ENCODE assay signal across 12 mouse cellular contexts in genomic region chr16:23272521-23273230, GRCm38 (mm10). TPM values are rescaled to one million over a fixed set of nuclear protein-coding genes. Genes with fewer than 3 reads are reported as not detected.
DNase-seq lines count a peak whose midpoint lies in the region; ATAC-seq and TF ChIP-seq lines count a peak whose summit lies in the region.
"Had no signal": no experiment of that assay in that cellular context is flagged by ENCODE, and none has a peak within 500 bp of the region (broad histone marks: within the 10 kb centered on the region; RNA-seq: fewer than 3 reads in every experiment).

No protein-coding gene starts in this region.

- H3K4me1 ChIP-seq in forebrain, embryonic 12.5 days = peaks cover 44% of the 10 kb centered on the region
- H3K4me1 ChIP-seq in forebrain, embryonic 16.5 days (replicated peaks; ENCODE audit: control insufficient read depth, insufficient read depth, low read length) = peaks cover 13% of the 10 kb centered on the region
- H3K4me1 ChIP-seq in liver, adult 2 months (ENCODE audit: control insufficient read depth, insufficient read depth, low read length) = 0 out of 2 replicates have a peak, but pooled peaks cover 2% of the 10 kb centered on the region
- peaks cover 26% of the 10 kb centered on the region for H3K4me1 ChIP-seq in liver, embryonic 11.5 days (replicated peaks; ENCODE audit: control insufficient read depth, insufficient read depth, low read length)

- H3K9me3 ChIP-seq in forebrain, embryonic 12.5 days = no peaks in the 10 kb centered on the region
- H3K9me3 ChIP-seq in forebrain, embryonic 16.5 days (ENCODE audit: control insufficient read depth, low read length) = no peaks in the 10 kb centered on the region
- no peaks in the 10 kb centered on the region for H3K9me3 ChIP-seq in liver, embryonic 11.5 days (ENCODE audit: control insufficient read depth, low read length)
- H3K9me3 ChIP-seq: forebrain, embryonic 13.5 days had no signal

- no peak overlapping the region for H3K9ac ChIP-seq in forebrain, embryonic 12.5 days
- no peak overlapping the region for H3K9ac ChIP-seq in forebrain, embryonic 16.5 days (replicated peaks; ENCODE audit: low read depth, low read length)
- no peak overlapping the region for H3K9ac ChIP-seq in liver, adult 2 months (ENCODE audit: low read depth, low read length)
- no peak overlapping the region for H3K9ac ChIP-seq in liver, embryonic 11.5 days (ENCODE audit: low read depth, low read length)
- H3K9ac ChIP-seq: forebrain, embryonic 13.5 days; liver, embryonic 14.5 days had no signal

- TF ChIP-seq POLR2A in liver, adult 2 months (IDR thresholded peaks at IDR 0.05; ENCODE audit: extremely low read depth, insufficient read depth, low read length) = no peak

- ATAC-seq in forebrain, embryonic 12.5 days (ENCODE audit: low FRiP score) = no peak
- no peak for ATAC-seq in forebrain, embryonic 16.5 days
- no peak for ATAC-seq in liver, embryonic 11.5 days (replicated peaks; ENCODE audit: low FRiP score)
- ATAC-seq in Patski = peak; percentile 45
- peak; percentile 21 for ATAC-seq in megakaryocyte progenitor cell, adult 5-6 weeks (replicated peaks; ENCODE audit: poor library complexity)
- ATAC-seq: forebrain, embryonic 13.5 days had no signal

- H3K4me3 ChIP-seq in forebrain, embryonic 12.5 days (replicated peaks) = no peak overlapping the region
- no peak overlapping the region for H3K4me3 ChIP-seq in forebrain, embryonic 16.5 days (replicated peaks; ENCODE audit: low read length)
- no peak overlapping the region for H3K4me3 ChIP-seq in liver, adult 2 months (ENCODE audit: insufficient read depth, low read depth, low read length)
- no peak overlapping the region for H3K4me3 ChIP-seq in liver, embryonic 11.5 days (ENCODE audit: low read depth, low read length)
- H3K4me3 ChIP-seq: forebrain, embryonic 13.5 days had no signal

- CTCF ChIA-PET in Patski (lab: Charles Lee) = interaction anchor here (1.3 to 1.6 kb wide), 3 partner anchors 10 to 36 kb away, joined by 3 to 4 read pairs (median 3); no protein-coding TSS in a partner anchor

- no peak overlapping the region for H3K4me2 ChIP-seq in forebrain, embryonic 12.5 days
- no peak overlapping the region for H3K4me2 ChIP-seq in forebrain, embryonic 16.5 days (ENCODE audit: low read length)
- no peak overlapping the region for H3K4me2 ChIP-seq in liver, embryonic 11.5 days
- H3K4me2 ChIP-seq: forebrain, embryonic 13.5 days had no signal

- H3K27me3 ChIP-seq in forebrain, embryonic 12.5 days = peaks cover 11% of the 10 kb centered on the region
- no peaks in the 10 kb centered on the region for H3K27me3 ChIP-seq in forebrain, embryonic 16.5 days (replicated peaks; ENCODE audit: control insufficient read depth, insufficient read depth, low read length)
- no peaks in the 10 kb centered on the region for H3K27me3 ChIP-seq in liver, adult 2 months (ENCODE audit: control insufficient read depth, insufficient read depth, low read length)
- H3K27me3 ChIP-seq in liver, embryonic 11.5 days (replicated peaks; ENCODE audit: control insufficient read depth, insufficient read depth, low read length) = no peaks in the 10 kb centered on the region
- no peaks in the 10 kb centered on the region for H3K27me3 ChIP-seq in Patski
- H3K27me3 ChIP-seq: forebrain, embryonic 13.5 days had no signal

- 0 out of 2 replicates have a peak overlapping the region, but pooled peaks have one; percentile 25 for H3K27ac ChIP-seq in forebrain, embryonic 12.5 days
- H3K27ac ChIP-seq in forebrain, embryonic 16.5 days (ENCODE audit: low read length) = no peak overlapping the region
- 0 out of 2 replicates have a peak overlapping the region, but pooled peaks have one; percentile 16 for H3K27ac ChIP-seq in liver, adult 2 months (replicated peaks; ENCODE audit: insufficient read depth, low read depth, low read length)
- H3K27ac ChIP-seq in liver, embryonic 11.5 days (ENCODE audit: low read depth, low read length) = no peak overlapping the region
- H3K27ac ChIP-seq: forebrain, embryonic 13.5 days; liver, embryonic 14.5 days had no signal

- H3K36me3 ChIP-seq in forebrain, embryonic 12.5 days (replicated peaks) = no peaks in the 10 kb centered on the region
- H3K36me3 ChIP-seq in forebrain, embryonic 16.5 days (ENCODE audit: control insufficient read depth, insufficient read depth) = no peaks in the 10 kb centered on the region
- no peaks in the 10 kb centered on the region for H3K36me3 ChIP-seq in liver, adult 2 months (ENCODE audit: control insufficient read depth, insufficient read depth, low read length)
- H3K36me3 ChIP-seq in liver, embryonic 11.5 days (ENCODE audit: control insufficient read depth, insufficient read depth, low read length) = no peaks in the 10 kb centered on the region

- in situ Hi-C loops in Patski (cut with MboI; ENCODE audit: low pct_unique_long_range_greater_than_20kb) = no loop called here

- TF ChIP-seq CTCF in liver, adult 2 months (IDR thresholded peaks at IDR 0.05; ENCODE audit: low read depth, low read length) = no peak
- TF ChIP-seq CTCF in Patski (IDR thresholded peaks at IDR 0.05) = no peak

- no peak for DNase-seq in liver, adult 2 months (ENCODE audit: extremely low read depth, low read depth, low spot score)
- DNase-seq in liver, embryonic 11.5 days (ENCODE audit: low spot score) = no peak
- peak; percentile 43 for DNase-seq in Patski (ENCODE audit: low read depth, low spot score)
- DNase-seq in cerebellum, adult 11-12 months = no peak
- DNase-seq in gastrocnemius, adult 18-20 months (ENCODE audit: low spot score) = no peak
- DNase-seq: cerebellum, adult 18-20 months; kidney, adult 8-10 months had no signal

- POLR2A ChIA-PET in Patski (lab: Charles Lee) = interaction anchor here (0.7 to 1.4 kb wide), 3 partner anchors 10 to 164 kb away, joined by 3 to 4 read pairs (median 4); no protein-coding TSS in a partner anchor

- 53% methylated on average over 9 of the region's 9 CpGs for WGBS in forebrain, embryonic 12.5 days
- WGBS in forebrain, embryonic 16.5 days = 48% methylated on average over 9 of the region's 9 CpGs
- WGBS in liver, adult 2 months = 65% methylated on average over 9 of the region's 9 CpGs
- WGBS in liver, embryonic 11.5 days = 60% methylated on average over 9 of the region's 9 CpGs

- no peaks in the 10 kb centered on the region for H3K79me2 ChIP-seq in liver, adult 2 months (ENCODE audit: control insufficient read depth, insufficient read depth, low read length)

RNA-seq across cellular contexts. Expression of gene St6gal1, which starts 48.1 kb away (rescaled TPM):
- polyA plus RNA-seq in forebrain, embryonic 12.5 days (2016; fragmentation: Nextera tagmentation; extraction: Ambion mirVana) = 34.6 and 36.2 TPM in 2 replicates
- 50.4 and 61.7 TPM in 2 replicates for polyA plus RNA-seq in forebrain, embryonic 16.5 days (2015; fragmentation: Nextera tagmentation; extraction: Ambion mirVana)
- total RNA-seq in liver, adult 2 months (2014; rRNA removed) = 36.7 and 50.3 TPM in 2 replicates
- polyA plus RNA-seq in liver, adult 2 months (2012; rRNA removed) = 38.1 and 41.3 TPM in 2 replicates
- polyA plus RNA-seq in liver, embryonic 11.5 days (2014; fragmentation: Nextera tagmentation; extraction: Ambion mirVana) = 16.1 and 18.7 TPM in 2 replicates
- polyA plus RNA-seq in Patski (2021) = 63.1 TPM
- 0.05 and 0.37 TPM in 2 replicates for total RNA-seq in megakaryocyte progenitor cell, adult 5-6 weeks (2015)
- total RNA-seq in megakaryocyte progenitor cell, adult 5-6 weeks (2017) = 0.03 and 1.2 TPM in 2 replicates
- total RNA-seq in gastrocnemius, adult 18-20 months (2021) = 1 to 10 TPM; 3.6 to 4.7 TPM

Comparison
In these comparisons a context has a peak if more than half of its experiments do, and no peak if none do; other contexts are left out.
1. H3K27ac ChIP-seq: peak in forebrain, embryonic 12.5 days (single experiment) and liver, adult 2 months (single experiment); none in forebrain, embryonic 16.5 days (single experiment) and liver, embryonic 11.5 days (single experiment).
2. ATAC-seq: peak in Patski (single experiment) and megakaryocyte progenitor cell, adult 5-6 weeks (single experiment); none in forebrain, embryonic 12.5 days (single experiment), forebrain, embryonic 16.5 days (single experiment) and liver, embryonic 11.5 days (single experiment).